Mouse (Mus musculus) kidney, adult 10 weeks (tissue): ENCODE results near the gene Dcbld2. TPM values are rescaled to one million over a fixed set of nuclear protein-coding genes. Genes with fewer than 3 reads are reported as not detected.

Experiments
- polyA plus RNA-seq: library from polyadenylated mRNA; stranded (reverse); fragments of 350-450 nt; fragmentation: Illumina TruSeq; extraction: RNeasy Lipid Tissue Mini Kit (QIAGEN cat#74804); gene quantifications from one replicate; pipeline ENCODE4 v1.2.3, GENCODE M21; 2014; ENCODE audit warnings: low read depth, low replicate concordance

The Dcbld2 gene
- polyA plus RNA-seq, result 12.2 TPM

DNA sequence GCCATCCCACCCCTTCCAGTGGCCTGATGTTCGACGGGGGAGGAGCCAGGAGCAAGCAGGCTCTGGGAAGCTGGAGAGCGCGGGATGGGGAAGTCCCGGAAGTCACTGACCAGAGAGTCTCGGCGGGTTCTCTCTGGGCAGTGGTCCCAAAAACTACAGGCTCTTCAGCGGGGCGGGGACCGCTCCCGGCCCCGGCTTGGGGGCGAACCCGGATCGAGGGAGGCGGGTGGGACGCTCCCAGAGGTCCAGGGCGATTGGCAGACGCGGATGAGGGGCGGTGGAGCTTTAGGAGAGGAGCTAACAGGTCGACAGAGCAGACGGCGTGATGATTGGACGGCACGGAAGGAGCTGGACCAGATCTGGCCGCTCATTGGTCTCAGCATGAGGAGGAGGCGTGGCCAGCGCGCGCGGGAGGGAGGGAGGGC, at the start of gene Dcbld2:
Gene Dcbld2 (plus strand): TSS at position 382 of the 425 bp plus-strand sequence.

Other genes with a start within 250 kb of the Dcbld2 start
- gene St3gal6, start 115.8 kb downstream of the Dcbld2 start, polyA plus RNA-seq, result 126 TPM
- not detected for gene Gm813, start 208.5 kb downstream of the Dcbld2 start, polyA plus RNA-seq
- gene E330017A01Rik, start 230.3 kb downstream of the Dcbld2 start, polyA plus RNA-seq, result not detected